ENCODE assay signal across 8 mouse cellular contexts in the genomic region with DNA sequence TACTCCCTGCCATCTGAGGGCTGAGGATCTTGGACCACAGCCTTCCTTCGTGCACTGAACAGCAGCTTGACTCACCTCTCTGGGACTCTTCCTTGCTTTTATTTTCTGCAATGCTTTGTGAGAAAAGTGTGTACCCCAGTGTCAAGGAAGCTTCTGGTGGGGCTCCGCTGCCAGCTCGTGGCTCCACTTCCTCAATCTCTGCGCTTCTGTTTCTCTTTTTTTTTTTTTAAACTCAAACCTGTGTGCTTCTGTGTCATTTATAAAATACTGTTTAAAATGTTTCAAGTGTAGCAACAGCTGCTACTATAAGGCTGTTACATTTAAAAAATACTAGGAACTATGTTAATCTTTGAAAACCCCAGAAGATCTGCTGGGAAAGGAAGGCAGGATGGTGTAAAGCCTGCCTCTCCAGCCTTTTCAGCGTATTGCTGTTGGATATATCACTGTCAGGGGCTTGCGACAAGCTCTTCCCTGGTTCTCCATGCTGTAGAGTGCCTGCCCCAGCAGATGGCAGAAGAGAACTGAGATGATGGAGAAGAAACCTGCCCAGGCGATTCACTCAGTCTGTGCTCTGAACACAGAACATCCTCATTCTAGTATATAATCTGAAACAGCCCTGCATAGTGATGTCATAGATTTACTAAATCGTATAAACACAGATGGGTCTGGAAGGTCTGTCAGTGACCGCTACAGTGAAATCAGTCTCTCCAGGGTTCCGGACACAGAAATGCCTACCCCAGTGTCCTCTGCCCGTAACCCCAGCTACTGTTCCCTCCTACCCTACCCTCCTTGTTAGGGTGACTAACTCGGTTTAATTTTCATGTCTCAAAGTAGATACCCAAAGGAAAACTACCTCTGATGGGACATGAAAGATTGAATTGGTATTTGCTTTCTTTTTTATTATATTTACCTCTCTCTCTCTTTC.
DNase-seq lines count a peak whose midpoint lies in the region; ATAC-seq and TF ChIP-seq lines count a peak whose summit lies in the region.

No protein-coding gene starts in this region.

- DNase-seq in 3T3-L1 (ENCODE audit: low read depth, low spot score) (peak; percentile 86), liver (peak; percentile 61)
- DNase-seq in fibroblast of lung, adult 2 months (ENCODE audit: low read depth) = peak; percentile 61
- DNase-seq in monocyte, adult 2 months (ENCODE audit: low read depth in 1 of 2, low spot score in 2 of 2) = peak; percentile 39 to 72
- peak; percentile 52 to 72 for DNase-seq in spleen, postnatal 14 days (ENCODE audit: low spot score in 2 of 2)

- peak overlapping the region; percentile 44 for H3K4me2 ChIP-seq in heart, embryonic 13.5 days
- no peak overlapping the region for H3K4me2 ChIP-seq in kidney, embryonic 16.5 days (replicated peaks; ENCODE audit: low read depth, low read length)

- H3K4me3 ChIP-seq in bone marrow, adult 2 months (replicated peaks; ENCODE audit: control insufficient read depth, low read depth, low read length) = no peak overlapping the region
- H3K4me3 ChIP-seq in heart, embryonic 13.5 days = no peak overlapping the region
- no peak overlapping the region for H3K4me3 ChIP-seq in kidney, embryonic 16.5 days (ENCODE audit: low read length)

- no peaks in the 10 kb centered on the region for H3K36me3 ChIP-seq in heart, embryonic 13.5 days
- no peaks in the 10 kb centered on the region for H3K36me3 ChIP-seq in kidney, embryonic 16.5 days (ENCODE audit: insufficient read depth, low read length)

- no peak for TF ChIP-seq POLR2A in bone marrow, adult 2 months (IDR thresholded peaks at IDR 0.05; ENCODE audit: borderline replicate concordance, control insufficient read depth, low read depth, low read length)

- 16% methylated on average over 12 of the region's 12 CpGs for WGBS in bone marrow, adult 2 months
- 36% methylated on average over 12 of the region's 12 CpGs for WGBS in heart, embryonic 13.5 days
- 39% methylated on average over 12 of the region's 12 CpGs for WGBS in kidney, embryonic 16.5 days

- H3K27ac ChIP-seq in bone marrow, adult 2 months (ENCODE audit: control insufficient read depth, insufficient read depth, low read depth, low read length, poor library complexity) = no peak overlapping the region; the same call in none of the 2 replicates
- H3K27ac ChIP-seq in heart, embryonic 13.5 days (replicated peaks) = 0 out of 2 replicates have a peak overlapping the region, but pooled peaks have one; percentile 9
- no peak overlapping the region for H3K27ac ChIP-seq in kidney, embryonic 16.5 days (ENCODE audit: low read length)

- H3K4me1 ChIP-seq in bone marrow, adult 2 months (ENCODE audit: control insufficient read depth, insufficient read depth, low read length) = peaks cover 4% of the 10 kb centered on the region; the same call in 1 of the 2 replicates
- peaks cover 34% of the 10 kb centered on the region for H3K4me1 ChIP-seq in heart, embryonic 13.5 days
- peaks cover 3% of the 10 kb centered on the region; the same call in 1 of the 2 replicates for H3K4me1 ChIP-seq in kidney, embryonic 16.5 days (ENCODE audit: insufficient read depth, low read length)

- 0 out of 2 replicates have a peak, but pooled peaks cover 5% of the 10 kb centered on the region for H3K9me3 ChIP-seq in heart, embryonic 13.5 days
- H3K9me3 ChIP-seq in kidney, embryonic 16.5 days (ENCODE audit: low read length) = no peaks in the 10 kb centered on the region

- no peaks in the 10 kb centered on the region for H3K27me3 ChIP-seq in heart, embryonic 13.5 days (replicated peaks)
- H3K27me3 ChIP-seq in kidney, embryonic 16.5 days (ENCODE audit: insufficient read depth, low read length) = no peaks in the 10 kb centered on the region

- ATAC-seq in heart, embryonic 13.5 days (ENCODE audit: extremely low read depth, insufficient number of reproducible peaks, low FRiP score, low TSS enrichment) = peak; percentile 37; the same call in 1 of the 2 replicates
- ATAC-seq in kidney, embryonic 16.5 days (ENCODE audit: low FRiP score, low TSS enrichment) = peak; percentile 88

- peak overlapping the region; percentile 66 for H3K9ac ChIP-seq in heart, embryonic 13.5 days
- no peak overlapping the region for H3K9ac ChIP-seq in kidney, embryonic 16.5 days (replicated peaks; ENCODE audit: low read length)

- TF ChIP-seq CTCF in bone marrow, adult 2 months (IDR thresholded peaks at IDR 0.05; ENCODE audit: control insufficient read depth, insufficient read depth, low read length) = peak; percentile 56
